Mouse (Mus musculus) liver, embryonic 14.5 days (tissue): ENCODE measurements at regions not wholly inside any gene's neighbourhood (a gene's known extent, or its start where the extent isn't known, plus 50 kb on each side); places are given as distances from the start of the nearest gene placed in this dataset.

Experiments used
- CTCF ChIP-seq: IDR thresholded peaks from 2 replicates; pipeline ENCODE4 v1.5.1; 2016; ENCODE audit warnings: antibody characterized with exemption, low read depth, control low read depth
- EP300 ChIP-seq: IDR thresholded peaks from 2 replicates; pipeline ENCODE4 v1.6.1; 2016; ENCODE audit warnings: antibody characterized with exemption, low read depth

DNA sequence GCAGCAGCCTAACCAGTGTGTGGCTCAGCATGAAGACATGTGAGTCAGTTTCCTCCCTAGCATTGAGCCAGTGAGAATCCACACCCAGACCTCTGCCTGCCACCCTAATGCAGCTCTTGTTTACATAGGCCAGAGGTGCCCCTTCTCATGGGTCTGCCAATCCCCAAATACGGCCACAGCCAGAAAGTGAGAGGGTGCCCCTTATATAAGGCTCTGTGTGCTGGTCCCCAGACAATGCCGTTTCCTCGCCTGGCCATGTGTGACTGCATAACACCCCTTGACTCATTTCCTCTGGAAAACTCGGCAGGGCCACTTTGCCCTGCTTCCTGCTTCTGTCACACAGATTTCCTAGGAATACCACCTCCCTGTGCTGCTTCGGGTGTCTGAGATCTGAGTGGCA, 1216.4 kb upstream of the A1bg start:
- TF ChIP-seq CTCF (no peak), EP300 (no peak)
